Mouse (Mus musculus): ENCODE results near the gene Stxbp6. TPM values are rescaled to one million over a fixed set of nuclear protein-coding genes. Genes with fewer than 3 reads are reported as not detected.

Stxbp6 gene
- polyA plus RNA-seq, 1 experiment from 2014 or later = 20.0 TPM

GRCm38 (mm10) chr12:44990379-44990778, 84.1 kb downstream of the Stxbp6 start:
- Histone ChIP-seq H3K27ac (no peak overlapping the region), H3K27me3 (no peaks in the 10 kb centered on the region), H3K9me3 (no peaks in the 10 kb centered on the region), H3K4me2 (no peak overlapping the region), H3K4me1 (0 out of 2 replicates have a peak, but pooled peaks cover 6% of the 10 kb centered on the region), H3K4me3 (no peak overlapping the region), H3K36me3 (no peaks in the 10 kb centered on the region), H3K9ac (no peak overlapping the region)
- 54% methylated on average over 9 of the region's 9 CpGs for WGBS
- ATAC-seq (ENCODE audit: insufficient number of reproducible peaks, low FRiP score, low TSS enrichment, low read depth) = no peak

- ATAC-seq (ENCODE audit: insufficient number of reproducible peaks, low FRiP score, low TSS enrichment, low read depth) = no peak
- 0 out of 2 replicates have a peak, but pooled peaks cover 6% of the 10 kb centered on the region for H3K4me1 ChIP-seq
- no peak overlapping the region for H3K9ac ChIP-seq
- no peak overlapping the region for H3K27ac ChIP-seq
- H3K9me3 ChIP-seq = no peaks in the 10 kb centered on the region
- H3K4me3 ChIP-seq = no peak overlapping the region
- no peaks in the 10 kb centered on the region for H3K36me3 ChIP-seq
- 77% methylated on average over 4 of the region's 4 CpGs for WGBS
- no peak overlapping the region for H3K4me2 ChIP-seq
- no peaks in the 10 kb centered on the region for H3K27me3 ChIP-seq
Observed at GRCm38 (mm10) chr12:44989011-44989410, 85.5 kb downstream of the Stxbp6 start.

GRCm38 (mm10) chr12:44987762-44988161, 86.7 kb downstream of the Stxbp6 start:
- H3K36me3 ChIP-seq = no peaks in the 10 kb centered on the region
- 57% methylated on average over 1 of the region's 1 CpGs for WGBS
- no peaks in the 10 kb centered on the region for H3K27me3 ChIP-seq
- no peak overlapping the region for H3K27ac ChIP-seq
- no peak overlapping the region for H3K4me3 ChIP-seq
- no peak for ATAC-seq (ENCODE audit: insufficient number of reproducible peaks, low FRiP score, low TSS enrichment, low read depth)
- H3K9ac ChIP-seq = no peak overlapping the region
- H3K4me1 ChIP-seq = 0 out of 2 replicates have a peak, but pooled peaks cover 6% of the 10 kb centered on the region
- no peak overlapping the region for H3K4me2 ChIP-seq
- no peaks in the 10 kb centered on the region for H3K9me3 ChIP-seq

GRCm38 (mm10) chr12:44979316-44979848, 95.1 kb downstream of the Stxbp6 start:
- Histone ChIP-seq H3K27me3 (no peaks in the 10 kb centered on the region), H3K9ac (no peak overlapping the region), H3K27ac (no peak overlapping the region), H3K4me2 (no peak overlapping the region), H3K4me1 (no peaks in the 10 kb centered on the region), H3K9me3 (no peaks in the 10 kb centered on the region), H3K4me3 (no peak overlapping the region), H3K36me3 (no peaks in the 10 kb centered on the region)
- ATAC-seq (ENCODE audit: insufficient number of reproducible peaks, low FRiP score, low TSS enrichment, low read depth) = no peak
- 67% methylated on average over 5 of the region's 5 CpGs for WGBS

GRCm38 (mm10) chr12:44975266-44975665, 99.2 kb downstream of the Stxbp6 start:
- no peaks in the 10 kb centered on the region for H3K36me3 ChIP-seq
- H3K4me3 ChIP-seq = no peak overlapping the region
- H3K9ac ChIP-seq = no peak overlapping the region
- H3K9me3 ChIP-seq = no peaks in the 10 kb centered on the region
- no peak for ATAC-seq (ENCODE audit: insufficient number of reproducible peaks, low FRiP score, low TSS enrichment, low read depth)
- 65% methylated on average over 3 of the region's 3 CpGs for WGBS
- H3K4me1 ChIP-seq = no peaks in the 10 kb centered on the region
- no peaks in the 10 kb centered on the region for H3K27me3 ChIP-seq
- no peak overlapping the region for H3K4me2 ChIP-seq
- no peak overlapping the region for H3K27ac ChIP-seq

- Histone ChIP-seq H3K4me2 (no peak overlapping the region), H3K4me1 (no peaks in the 10 kb centered on the region), H3K9ac (no peak overlapping the region), H3K9me3 (no peaks in the 10 kb centered on the region), H3K27me3 (no peaks in the 10 kb centered on the region), H3K27ac (no peak overlapping the region), H3K4me3 (no peak overlapping the region), H3K36me3 (no peaks in the 10 kb centered on the region)
- WGBS = 78% methylated on average over 2 of the region's 2 CpGs
- ATAC-seq (ENCODE audit: insufficient number of reproducible peaks, low FRiP score, low TSS enrichment, low read depth) = no peak
Observed at GRCm38 (mm10) chr12:44971477-44971876, 103.0 kb downstream of the Stxbp6 start.

- Histone ChIP-seq H3K9ac (no peak overlapping the region), H3K27ac (no peak overlapping the region), H3K27me3 (no peaks in the 10 kb centered on the region), H3K4me1 (no peaks in the 10 kb centered on the region), H3K4me3 (no peak overlapping the region), H3K9me3 (no peaks in the 10 kb centered on the region), H3K36me3 (no peaks in the 10 kb centered on the region), H3K4me2 (no peak overlapping the region)
- 14% methylated on average over 1 of the region's 1 CpGs for WGBS
- ATAC-seq (ENCODE audit: insufficient number of reproducible peaks, low FRiP score, low TSS enrichment, low read depth) = no peak
Observed at GRCm38 (mm10) chr12:44967448-44967847, 107.1 kb downstream of the Stxbp6 start.

- H3K4me2 ChIP-seq = no peak overlapping the region
- H3K9me3 ChIP-seq = no peaks in the 10 kb centered on the region
- 93% methylated on average over 3 of the region's 3 CpGs for WGBS
- H3K27ac ChIP-seq = no peak overlapping the region
- no peak overlapping the region for H3K9ac ChIP-seq
- no peaks in the 10 kb centered on the region for H3K27me3 ChIP-seq
- no peaks in the 10 kb centered on the region for H3K4me1 ChIP-seq
- no peak overlapping the region for H3K4me3 ChIP-seq
- H3K36me3 ChIP-seq = no peaks in the 10 kb centered on the region
- no peak for ATAC-seq (ENCODE audit: insufficient number of reproducible peaks, low FRiP score, low TSS enrichment, low read depth)
Observed at GRCm38 (mm10) chr12:44957474-44957873, 117.0 kb downstream of the Stxbp6 start.

GRCm38 (mm10) chr12:44953121-44953520, 121.4 kb downstream of the Stxbp6 start:
- Histone ChIP-seq H3K27ac (no peak overlapping the region), H3K27me3 (no peaks in the 10 kb centered on the region), H3K4me3 (no peak overlapping the region), H3K36me3 (no peaks in the 10 kb centered on the region), H3K4me2 (no peak overlapping the region), H3K4me1 (no peaks in the 10 kb centered on the region), H3K9me3 (no peaks in the 10 kb centered on the region), H3K9ac (no peak overlapping the region)
- 77% methylated on average over 2 of the region's 2 CpGs for WGBS
- no peak for ATAC-seq (ENCODE audit: insufficient number of reproducible peaks, low FRiP score, low TSS enrichment, low read depth)

- Histone ChIP-seq H3K36me3 (no peaks in the 10 kb centered on the region), H3K4me3 (no peak overlapping the region), H3K9me3 (no peaks in the 10 kb centered on the region), H3K4me2 (no peak overlapping the region), H3K4me1 (no peaks in the 10 kb centered on the region), H3K27me3 (no peaks in the 10 kb centered on the region), H3K27ac (no peak overlapping the region), H3K9ac (no peak overlapping the region)
- WGBS = 93% methylated on average over 3 of the region's 3 CpGs
- ATAC-seq (ENCODE audit: insufficient number of reproducible peaks, low FRiP score, low TSS enrichment, low read depth) = no peak
Observed at GRCm38 (mm10) chr12:44952072-44952471, 122.4 kb downstream of the Stxbp6 start.

GRCm38 (mm10) chr12:44950559-44950958, 124.0 kb downstream of the Stxbp6 start:
- no peak for ATAC-seq (ENCODE audit: insufficient number of reproducible peaks, low FRiP score, low TSS enrichment, low read depth)
- WGBS = 90% methylated on average over 2 of the region's 2 CpGs

GRCm38 (mm10) chr12:44947823-44948222, 126.7 kb downstream of the Stxbp6 start:
- no peaks in the 10 kb centered on the region for H3K27me3 ChIP-seq
- H3K4me1 ChIP-seq = no peaks in the 10 kb centered on the region
- no peaks in the 10 kb centered on the region for H3K36me3 ChIP-seq
- no peak overlapping the region for H3K4me2 ChIP-seq
- H3K9ac ChIP-seq = no peak overlapping the region
- no peak overlapping the region for H3K4me3 ChIP-seq
- ATAC-seq (ENCODE audit: insufficient number of reproducible peaks, low FRiP score, low TSS enrichment, low read depth) = no peak
- 74% methylated on average over 5 of the region's 5 CpGs for WGBS
- no peaks in the 10 kb centered on the region for H3K9me3 ChIP-seq
- H3K27ac ChIP-seq = no peak overlapping the region

More at GRCm38 (mm10) chr12:44950559-44950958, 124.0 kb downstream of the Stxbp6 start:
- Histone ChIP-seq H3K27me3 (no peaks in the 10 kb centered on the region), H3K9me3 (no peaks in the 10 kb centered on the region), H3K27ac (no peak overlapping the region), H3K4me1 (no peaks in the 10 kb centered on the region), H3K36me3 (no peaks in the 10 kb centered on the region), H3K9ac (no peak overlapping the region), H3K4me3 (no peak overlapping the region), H3K4me2 (no peak overlapping the region)

GRCm38 (mm10) chr12:44940325-44940724, 134.2 kb downstream of the Stxbp6 start:
- ATAC-seq (ENCODE audit: insufficient number of reproducible peaks, low FRiP score, low TSS enrichment, low read depth) = no peak
- Histone ChIP-seq H3K4me1 (no peaks in the 10 kb centered on the region), H3K9me3 (no peaks in the 10 kb centered on the region), H3K4me2 (no peak overlapping the region), H3K9ac (no peak overlapping the region), H3K4me3 (no peak overlapping the region), H3K27ac (no peak overlapping the region), H3K36me3 (no peaks in the 10 kb centered on the region), H3K27me3 (no peaks in the 10 kb centered on the region)
- 75% methylated on average over 4 of the region's 4 CpGs for WGBS
